Mouse (Mus musculus): Measurements from ENCODE around the gene Olfr644.

DNA sequence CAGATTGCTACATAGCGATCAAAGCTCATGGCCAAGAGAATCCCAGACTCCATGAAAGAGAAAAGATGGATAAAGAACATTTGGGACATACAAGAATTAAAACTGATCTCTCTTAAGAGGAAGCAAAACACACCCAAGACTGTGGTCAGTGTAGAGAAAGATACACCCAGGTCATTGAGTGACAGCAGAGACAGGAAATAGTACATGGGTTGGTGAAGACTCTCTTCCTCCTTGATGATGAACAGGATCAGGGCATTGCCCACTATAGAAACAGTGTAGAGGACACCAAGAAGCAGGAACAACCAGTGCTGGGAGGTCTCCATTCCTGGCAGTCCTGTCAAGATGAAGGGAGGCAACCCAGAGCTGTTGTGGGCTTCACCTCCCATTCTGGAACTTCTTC, 12.5 kb downstream of the Olfr644 start:
- no peak for TF ChIP-seq CTCF (conservative IDR thresholded peaks at IDR 0.05; ENCODE audit: low read length)
- no peak for TF ChIP-seq POU5F1 (IDR thresholded peaks at IDR 0.05; ENCODE audit: borderline replicate concordance, low read length)
